Mouse (Mus musculus) right cerebral cortex, postnatal 36 days (tissue): ENCODE measurements around the gene Epn3.

ENCODE experiments used
- DNase-seq, 2 experiments: peaks; one replicate each; pipeline ENCODE4 v3.0.0; 2022; ENCODE audit warnings: low spot score in 2 of 2, mixed read lengths in 1 of 2

Epn3 gene

DNA sequence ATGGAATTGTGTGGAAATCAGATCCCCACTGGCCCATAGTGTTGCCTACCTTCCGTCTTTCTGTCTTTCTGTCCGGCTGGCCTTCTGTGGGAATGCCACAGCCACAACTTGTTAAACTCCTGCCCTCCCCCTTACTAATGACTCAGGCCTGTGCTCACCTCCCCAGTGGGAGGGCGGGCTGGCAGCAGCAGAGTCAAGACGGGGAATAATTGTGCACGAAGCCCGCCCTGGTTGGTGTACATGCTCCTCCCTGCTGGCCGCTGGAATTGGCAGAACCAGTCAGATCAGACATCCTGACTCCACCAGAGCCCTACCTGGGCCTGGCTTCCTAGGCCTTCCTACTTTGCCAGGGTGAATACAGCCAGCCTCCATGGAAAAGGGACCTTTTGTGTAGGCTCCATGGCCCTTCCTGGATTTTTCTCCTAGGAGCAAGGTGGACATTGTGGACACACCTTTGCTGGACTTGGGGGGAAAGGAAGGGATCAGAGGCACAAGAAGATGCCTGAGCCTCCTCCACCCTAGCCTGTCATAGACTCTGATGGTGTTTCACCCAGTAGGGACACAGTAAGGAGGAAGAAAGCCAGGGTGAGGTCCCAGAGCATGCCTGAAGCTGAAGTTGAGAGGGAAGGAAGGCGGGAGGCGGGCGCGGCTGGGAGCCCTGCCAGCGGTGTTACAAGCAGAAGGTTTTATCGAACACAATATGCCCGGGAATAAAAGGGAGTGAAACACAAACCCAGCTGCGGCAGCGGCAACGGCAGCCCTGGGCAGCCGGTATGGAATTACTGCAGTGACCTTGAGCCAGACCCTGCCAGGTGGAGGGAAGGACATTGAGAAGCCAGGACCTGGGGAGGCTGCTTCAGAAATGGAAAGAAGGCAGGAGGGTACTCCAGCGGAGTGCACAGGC is 1.4 kb downstream of the Epn3 start:
- peak; percentile 38 to 44 for DNase-seq

DNA sequence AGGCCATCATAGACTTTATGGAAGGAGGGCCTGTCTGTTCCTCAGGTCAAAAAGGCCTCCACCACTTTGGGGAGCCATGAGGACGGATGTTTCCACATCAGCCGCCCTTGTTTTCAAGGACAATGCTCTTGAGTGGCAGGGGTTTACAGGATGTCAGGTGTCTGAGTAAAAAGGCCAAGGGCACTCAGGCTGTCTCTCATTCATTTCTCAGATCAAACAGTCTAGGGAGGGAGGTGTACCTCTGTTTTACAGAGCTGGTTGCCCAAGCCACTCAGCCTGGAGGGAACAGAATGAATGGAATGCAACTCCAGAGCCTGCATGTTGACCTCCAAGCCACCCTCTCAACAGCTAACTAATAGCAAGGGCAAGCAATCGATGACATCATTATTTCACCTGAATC is 4.4 kb downstream of the Epn3 start:
- DNase-seq: no peak

DNA sequence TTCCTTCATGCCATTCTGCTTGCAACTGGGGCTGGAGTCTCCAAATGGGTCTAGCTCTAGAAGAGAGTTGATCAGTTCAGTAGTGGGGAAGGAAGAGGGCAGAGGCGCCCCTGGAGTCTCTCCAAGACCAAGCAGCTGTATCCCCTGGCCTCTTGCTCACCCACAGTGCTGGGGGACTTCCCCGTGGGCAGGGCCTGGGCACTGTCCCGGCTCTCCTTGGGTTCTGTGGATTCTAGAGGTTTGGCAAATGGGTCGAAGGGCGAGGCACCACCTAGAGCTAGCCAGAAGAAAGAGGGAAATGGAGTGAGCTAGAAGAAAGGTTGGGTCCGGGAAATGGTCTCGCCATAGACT is 8.1 kb downstream of the Epn3 start:
- DNase-seq: no peak

DNA sequence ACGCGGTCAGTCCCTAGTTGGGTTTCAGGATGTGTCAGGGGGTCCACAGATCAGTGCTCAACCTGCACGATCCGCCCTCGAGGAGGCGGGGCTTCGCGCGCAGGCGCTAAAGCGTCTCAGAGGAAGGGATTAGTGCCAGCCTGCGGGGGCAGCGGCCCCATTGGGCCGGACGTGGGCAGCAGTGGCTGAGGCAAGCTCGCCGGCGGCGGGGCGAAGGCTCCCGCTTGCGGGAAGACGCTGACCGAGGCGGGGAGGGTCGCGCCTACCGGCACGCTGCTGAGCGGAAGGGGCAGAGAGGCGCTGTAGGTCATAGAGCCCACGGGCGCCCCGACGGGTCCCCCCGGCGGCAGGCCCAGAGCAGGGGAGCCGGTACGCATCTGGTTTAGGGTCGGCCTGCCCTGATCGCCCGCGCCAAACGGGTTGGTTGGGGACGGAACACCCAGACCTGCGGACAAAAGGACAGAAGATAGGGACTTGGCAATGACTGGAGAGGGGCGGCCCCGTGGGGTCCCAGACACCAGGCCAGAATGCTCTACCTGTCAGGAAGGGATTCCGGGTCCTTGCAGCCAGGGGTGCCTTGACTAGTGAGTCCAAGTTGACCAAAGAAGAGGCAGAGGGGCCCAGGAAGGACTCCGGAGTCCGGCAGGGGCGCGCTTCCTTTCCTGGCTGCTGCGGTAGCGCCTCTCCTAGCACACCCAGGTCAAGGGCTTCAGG is 8.6 kb downstream of the Epn3 start:
- no peak for DNase-seq

DNA sequence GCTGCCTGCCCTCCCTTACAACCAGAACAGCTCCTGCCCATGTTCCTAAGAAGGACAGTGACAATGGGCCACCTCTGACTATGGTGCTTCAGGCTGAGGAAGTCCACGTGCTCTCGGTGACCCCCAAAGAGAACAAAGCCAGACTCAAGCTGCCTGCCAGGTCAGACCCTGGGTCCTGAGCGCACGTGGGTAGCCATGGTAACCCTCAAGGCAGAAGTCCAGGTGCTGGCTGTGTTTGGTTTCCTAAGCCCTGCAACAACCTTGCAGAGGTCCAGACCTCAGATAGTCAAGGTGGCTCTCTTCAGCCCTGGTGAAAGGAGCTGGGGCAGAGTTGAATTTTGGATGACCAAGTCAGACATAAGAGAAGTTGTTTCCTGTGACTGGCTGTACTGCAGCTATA is 10.0 kb downstream of the Epn3 start:
- no peak for DNase-seq

DNA sequence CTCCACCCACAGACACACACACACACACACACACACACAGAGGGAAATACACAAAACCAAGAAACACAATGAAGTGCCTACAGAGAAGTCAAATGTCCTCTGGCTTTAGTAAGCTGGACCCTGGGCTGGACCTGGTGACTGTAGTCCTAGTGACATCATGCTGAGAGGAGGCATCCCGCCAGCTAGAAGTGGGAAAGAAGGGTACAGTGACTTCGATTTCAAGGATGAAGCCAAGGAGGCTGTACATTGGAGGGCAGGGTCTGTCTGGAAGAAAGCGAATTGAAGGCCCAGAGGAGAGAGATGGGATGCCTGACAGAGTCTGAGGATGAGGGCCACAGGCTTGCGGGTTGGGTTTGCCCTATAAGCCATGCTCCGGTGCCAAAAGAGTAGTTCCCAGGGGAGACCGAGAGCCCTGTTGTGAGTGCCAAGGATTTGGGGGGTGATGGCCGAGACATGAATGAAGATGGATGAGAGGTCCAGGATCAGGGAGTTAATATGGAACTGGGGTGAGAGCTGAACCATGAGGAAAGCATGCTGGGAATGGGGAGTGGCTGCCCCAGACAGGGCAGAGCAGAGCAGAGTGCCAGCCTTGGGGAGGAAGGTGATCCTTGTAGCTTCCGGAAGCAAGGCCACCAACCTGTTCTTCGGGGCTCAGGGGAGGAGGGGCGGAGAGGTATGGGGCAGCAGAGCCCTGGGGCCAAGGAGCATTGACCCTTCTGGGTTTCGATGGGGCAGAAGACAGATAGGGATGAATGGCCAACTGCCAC is 10.8 kb downstream of the Epn3 start:
- DNase-seq: no peak

DNA sequence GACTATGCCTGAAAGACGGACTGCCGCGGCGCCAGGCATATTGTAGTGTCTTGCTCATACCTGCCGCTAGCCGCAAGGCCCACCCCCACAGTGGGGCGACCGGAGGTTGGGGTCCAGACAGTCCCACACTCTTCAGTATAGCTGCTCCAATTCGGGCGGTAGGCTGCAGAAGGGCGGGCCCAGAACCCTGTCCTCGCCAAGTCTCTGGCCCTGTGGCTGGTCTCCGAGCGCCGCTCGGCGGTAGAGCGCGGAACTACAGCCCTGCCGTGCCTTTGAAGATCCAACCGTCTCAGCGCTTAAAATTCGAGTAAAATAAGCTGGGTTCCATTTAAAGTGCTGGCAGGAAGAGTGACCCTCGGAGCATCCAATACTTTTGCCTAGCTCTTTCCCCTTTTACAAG is 13.8 kb downstream of the Epn3 start, which contains the start of gene Spata20:
Spata20 (minus strand) TSS at position 179 of the 400 bp plus-strand sequence.
- peak; percentile 78 to 86 for DNase-seq

DNA sequence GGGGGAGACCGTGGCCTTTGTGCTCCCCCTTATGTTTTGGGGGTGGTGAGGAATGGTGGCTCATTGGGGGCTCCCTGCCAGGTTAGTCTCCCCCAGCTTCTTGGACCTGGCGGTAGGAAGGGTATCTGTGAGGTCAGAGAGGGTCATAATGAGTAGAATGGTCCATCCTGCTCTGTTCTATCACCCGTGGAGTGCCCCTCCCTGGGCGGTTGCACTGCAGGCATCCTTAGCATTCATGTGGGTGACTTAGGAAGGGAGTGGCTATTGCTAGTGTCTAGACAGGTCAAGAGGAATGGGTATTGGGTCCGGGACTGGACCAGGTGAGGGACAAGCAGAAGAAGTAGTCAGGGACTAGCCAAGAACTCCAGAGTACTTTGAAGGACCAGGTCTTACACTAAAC is 14.6 kb downstream of the Epn3 start:
- no peak for DNase-seq

DNA sequence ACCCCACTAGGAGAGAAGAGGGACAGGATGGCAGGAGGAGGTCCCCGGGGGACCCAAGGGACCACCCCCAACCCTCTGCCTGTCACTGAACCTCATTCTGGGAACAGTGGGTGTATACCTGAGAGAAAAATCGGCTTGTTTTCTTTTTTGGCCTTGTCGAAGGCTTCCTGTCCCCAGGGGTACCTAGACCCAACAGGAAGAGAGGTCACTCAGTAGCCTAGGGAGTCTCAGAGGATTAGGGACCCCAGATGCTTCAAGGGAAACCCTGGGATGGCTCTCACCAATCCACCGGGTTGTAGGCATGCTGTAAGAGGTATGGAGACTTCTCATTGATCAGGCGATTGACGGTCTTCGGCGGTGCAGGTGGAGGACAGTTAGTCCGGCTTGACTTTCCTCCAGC is 15.1 kb downstream of the Epn3 start:
- no peak for DNase-seq

DNA sequence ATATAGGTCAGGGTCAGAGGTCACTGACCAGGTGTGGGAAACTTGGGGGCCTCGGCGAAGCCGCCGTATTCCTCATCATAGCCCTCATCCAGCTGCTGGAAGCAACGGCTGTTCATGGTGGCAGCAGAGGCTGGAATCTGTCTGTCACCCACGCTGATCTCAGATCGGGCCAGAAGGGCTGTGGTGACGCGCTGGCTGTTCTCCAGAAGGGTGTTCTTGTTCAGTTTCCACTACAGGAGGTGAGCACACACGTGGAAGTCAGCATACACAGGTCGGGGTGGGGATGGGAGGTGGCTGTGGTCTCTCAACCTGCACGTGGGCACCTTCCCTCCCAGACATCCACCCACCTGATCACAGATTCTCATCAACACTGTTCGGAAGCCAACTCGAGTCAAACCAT is 15.9 kb downstream of the Epn3 start:
- DNase-seq: no peak

DNA sequence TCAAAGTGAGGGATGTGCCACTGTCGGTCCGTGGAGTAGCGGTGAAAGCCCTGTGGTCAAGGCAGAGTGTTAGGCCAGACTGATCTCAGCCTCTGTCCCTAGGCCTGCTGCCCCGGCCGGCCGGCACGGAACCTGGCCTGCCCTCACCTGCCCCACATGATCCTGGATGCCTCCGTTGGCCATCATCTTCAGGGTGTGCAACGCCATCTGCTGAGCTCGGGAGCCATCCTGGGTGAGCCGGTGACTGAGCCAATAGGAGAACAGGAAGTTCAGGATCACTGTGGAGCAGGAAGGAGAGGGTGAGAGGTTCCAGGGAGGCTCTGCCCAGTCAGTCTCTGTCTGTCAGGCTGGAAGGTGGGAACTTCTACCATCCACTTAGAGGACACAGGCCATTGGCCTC is 16.3 kb downstream of the Epn3 start:
- no peak for DNase-seq

DNA sequence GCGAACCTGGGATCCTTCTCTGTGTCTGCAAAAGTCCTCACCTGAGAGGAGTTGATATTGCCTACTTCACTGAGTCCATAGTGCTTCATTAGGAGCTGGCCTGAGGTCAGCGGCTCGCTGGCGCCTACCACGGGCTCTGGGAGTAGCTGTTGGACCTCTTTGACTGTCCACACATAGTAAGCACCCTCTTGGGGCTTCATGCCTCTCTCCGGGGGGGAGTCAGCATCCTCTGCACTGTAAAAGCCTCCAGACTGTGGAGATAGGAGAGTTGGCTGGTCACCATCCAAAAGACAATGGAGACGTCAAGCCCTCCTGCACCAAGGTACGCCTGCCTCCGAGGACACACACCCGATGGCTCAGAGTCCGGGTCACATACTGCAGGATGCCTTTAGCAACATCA is 17.0 kb downstream of the Epn3 start:
- no peak for DNase-seq

DNA sequence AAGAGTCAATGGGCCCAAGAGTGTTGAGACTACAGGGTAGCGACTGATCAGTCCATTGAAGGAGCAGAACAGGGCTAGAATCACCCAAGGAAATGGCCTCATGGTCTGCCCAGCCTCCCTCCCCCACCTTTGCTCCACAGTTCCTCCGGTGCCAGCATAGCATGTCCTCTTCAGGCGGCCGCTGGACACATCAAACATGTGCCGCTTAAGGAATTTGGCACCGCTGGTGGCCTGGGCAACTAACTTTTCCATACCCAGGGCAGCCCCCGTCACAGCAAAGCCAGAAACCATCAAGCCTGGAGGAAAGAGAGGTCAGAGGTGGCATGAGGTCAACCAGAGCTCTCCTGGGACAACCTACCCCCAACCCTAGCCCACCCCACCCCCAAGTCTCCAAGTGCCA is 17.8 kb downstream of the Epn3 start:
- DNase-seq: no peak

DNA sequence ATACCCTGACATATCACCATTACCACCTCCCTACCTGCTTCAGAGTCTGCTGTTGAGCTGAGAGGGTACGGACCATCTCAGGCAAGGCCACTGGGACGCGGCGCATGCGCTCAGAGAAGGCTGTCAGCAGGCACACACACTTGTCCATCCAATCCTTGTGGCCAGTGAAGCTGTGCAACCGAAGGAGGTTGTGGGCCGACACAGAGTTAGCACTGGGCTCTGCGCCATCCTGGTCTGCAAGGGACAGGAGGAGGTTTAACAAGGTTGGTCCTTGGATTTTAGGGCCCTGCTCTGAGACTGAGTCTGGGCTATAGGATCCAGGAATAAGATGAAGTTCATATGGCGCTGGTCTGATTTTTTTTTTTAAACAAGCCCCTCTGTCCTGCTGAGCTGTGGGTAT is 19.4 kb downstream of the Epn3 start:
- no peak for DNase-seq

DNA sequence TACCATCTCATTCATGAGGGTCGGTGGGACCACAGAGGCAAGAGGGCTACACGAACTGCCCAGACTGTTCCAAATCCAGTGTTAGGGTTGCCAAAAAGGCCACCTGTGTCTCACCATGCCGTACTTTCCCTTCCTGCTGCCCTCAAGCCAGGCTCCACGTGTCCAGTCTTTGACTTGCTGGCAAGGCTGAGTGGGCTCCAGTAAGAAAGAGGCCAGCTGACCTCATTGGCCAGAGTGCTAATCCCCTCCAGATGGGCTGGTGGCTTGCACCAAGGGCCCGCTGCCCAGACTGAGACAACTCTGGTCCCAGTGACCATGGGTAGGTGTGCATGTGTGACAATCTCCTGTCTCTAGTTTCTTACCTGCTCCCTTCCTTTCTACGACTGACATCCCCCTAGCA is 22.1 kb downstream of the Epn3 start:
- DNase-seq: no peak

DNA sequence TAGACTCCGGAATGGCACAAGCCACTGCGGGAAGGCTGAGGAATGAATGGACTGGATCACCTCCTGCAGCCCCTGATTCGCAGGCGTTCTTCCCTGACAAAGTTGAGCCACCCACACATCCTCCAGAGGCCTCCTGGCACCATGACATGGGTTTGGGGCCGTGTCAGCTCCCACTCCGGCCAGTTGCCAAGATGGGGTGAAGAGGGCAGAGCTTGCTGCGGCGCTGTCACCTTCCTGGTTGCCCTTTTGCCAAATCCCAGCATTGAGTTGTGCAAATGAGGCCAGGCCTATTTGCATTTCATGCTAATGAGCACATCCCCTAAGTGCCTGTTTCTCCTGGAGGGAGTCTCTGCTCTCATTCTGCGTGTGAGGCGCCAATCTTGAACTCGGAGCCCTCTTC is 24.1 kb downstream of the Epn3 start:
- no peak for DNase-seq

DNA sequence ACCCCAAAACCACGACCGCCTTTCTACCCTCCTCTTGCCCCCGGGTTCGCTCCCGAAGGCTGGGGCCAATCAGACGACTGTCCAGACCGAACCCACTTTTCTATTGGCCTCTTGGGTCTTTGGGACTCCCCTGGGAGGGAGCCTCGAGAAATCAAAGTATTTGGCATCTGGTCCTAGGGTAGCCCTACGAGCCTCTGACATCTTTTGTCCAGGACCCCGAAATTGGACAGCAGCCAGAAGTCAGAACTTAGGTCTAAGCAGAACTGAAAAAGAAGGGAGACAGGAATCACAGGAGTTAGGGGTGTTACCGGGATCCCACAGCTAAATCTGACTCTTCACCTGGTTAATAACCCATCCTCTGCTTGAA is 25.2 kb downstream of the Epn3 start:
- DNase-seq: no peak

DNA sequence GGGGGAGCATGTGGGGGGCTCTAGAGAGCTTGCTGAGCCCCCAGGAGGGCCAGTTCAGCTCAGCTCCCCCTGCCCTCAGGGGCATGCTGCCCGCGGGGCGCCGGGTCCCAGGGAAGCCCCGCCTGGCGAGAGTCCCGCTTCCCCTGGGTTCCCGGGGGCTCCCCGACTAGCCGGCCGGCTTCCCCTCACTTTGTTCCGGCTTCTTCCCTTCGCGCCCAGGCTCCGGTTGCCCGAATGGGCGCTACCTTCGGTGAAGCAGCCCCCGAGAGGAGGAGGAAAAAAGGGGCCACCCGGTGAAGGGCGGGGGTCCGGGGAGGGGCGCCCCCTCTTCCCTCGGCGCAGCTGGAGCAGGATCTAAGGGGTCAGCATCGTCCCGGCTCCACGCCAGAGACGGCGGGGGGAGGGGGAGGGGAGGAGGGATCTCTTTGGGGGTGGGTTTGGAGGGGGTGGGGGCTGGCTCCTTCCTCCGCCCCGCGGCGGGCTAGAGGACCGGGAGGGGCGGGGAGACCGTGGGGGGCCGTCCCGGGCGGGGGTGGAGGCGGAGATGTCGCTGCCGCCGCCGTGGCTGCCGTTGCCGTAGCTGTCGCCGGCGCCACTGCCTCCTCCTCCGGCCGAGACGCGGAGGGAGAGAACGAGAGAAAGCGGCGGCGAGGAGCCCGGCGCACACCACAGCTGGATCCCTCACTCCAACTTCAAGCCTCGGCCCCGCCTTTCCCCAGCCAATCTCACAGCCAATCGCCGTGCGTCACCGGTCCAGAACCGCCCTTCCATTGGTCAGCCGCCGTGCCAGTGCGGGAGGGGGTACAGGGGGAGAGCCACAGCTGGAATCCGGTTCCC is 25.8 kb downstream of the Epn3 start, which contains the start of gene Cacna1g:
Cacna1g (minus strand) TSS at position 492 of the 837 bp plus-strand sequence.
- DNase-seq: peak; percentile 79 to 86

DNA sequence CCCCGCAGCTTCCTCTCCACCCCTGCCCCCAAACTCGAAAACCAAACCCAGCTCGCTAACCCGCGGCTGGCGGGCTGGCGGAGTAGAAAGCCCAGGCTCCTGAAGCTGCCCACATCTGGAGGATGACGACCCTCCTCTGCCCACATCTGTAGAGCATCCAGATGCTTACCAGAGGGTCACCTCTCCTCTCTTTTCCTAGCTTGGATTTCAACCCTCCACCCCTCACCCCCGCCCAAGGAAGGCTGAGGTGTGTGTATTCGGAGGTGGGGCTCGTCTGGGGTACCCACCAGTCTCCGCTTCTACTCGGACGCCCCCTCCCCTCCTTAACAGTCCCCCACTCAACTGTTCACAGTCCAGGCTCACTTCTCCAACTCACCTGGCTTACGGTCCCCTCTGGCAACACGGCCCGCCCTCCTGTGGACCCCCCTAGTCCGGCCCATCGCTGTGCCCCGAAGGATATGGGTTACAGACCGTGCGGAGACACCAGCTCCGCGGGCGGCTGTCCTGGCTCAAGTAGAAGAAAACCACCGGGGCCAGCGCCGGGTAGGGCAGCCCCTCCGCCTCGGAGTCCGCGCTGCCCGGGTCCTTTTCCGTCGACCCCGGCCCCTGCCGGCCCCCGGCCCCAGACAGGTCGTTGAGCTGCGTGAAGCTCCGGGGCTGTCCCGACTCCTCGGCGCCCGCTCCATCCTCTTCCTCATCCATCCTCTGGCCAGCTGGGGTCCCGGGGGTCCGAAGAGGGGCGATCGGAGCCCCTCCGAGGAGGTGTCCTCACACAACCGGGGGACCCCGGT is 26.7 kb downstream of the Epn3 start:
- no peak for DNase-seq

DNA sequence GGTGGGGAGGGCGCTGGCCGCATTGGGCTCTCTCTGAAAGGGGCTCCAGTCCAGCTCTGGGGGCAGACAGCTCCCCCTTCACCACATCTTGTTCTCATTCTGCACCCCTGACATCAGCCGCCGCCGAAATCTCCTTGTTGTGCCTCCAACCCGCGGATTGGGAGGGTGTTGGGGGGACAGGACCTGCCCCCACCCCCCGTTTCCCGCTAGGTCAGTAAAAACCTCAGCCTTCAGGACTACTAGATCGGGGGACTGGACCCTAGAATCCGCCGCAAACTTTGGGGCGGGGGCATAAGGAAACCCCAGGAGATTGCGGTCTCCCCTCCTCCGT is 27.2 kb downstream of the Epn3 start:
- no peak for DNase-seq
